Mouse (Mus musculus) gastrocnemius, adult 8-10 months (tissue): Measurements from ENCODE around the gene Atpaf2. TPM values are rescaled to one million over a fixed set of nuclear protein-coding genes. Genes with fewer than 3 reads are reported as not detected.
"Not testable (repeated sequence)": the region's sequence is repeated elsewhere in the genome, so short reads cannot be mapped to it uniquely, and the experiment has no call there.

Experiments
- DNase-seq, 2 experiments: peaks; one replicate each; pipeline ENCODE4 v3.0.0; 2022; ENCODE audit warnings: low spot score in 2 of 2
- total RNA-seq, 4 experiments: library from RNA; stranded (reverse); gene quantifications; 2 replicates each; pipeline ENCODE4 v1.2.4; 2022

Gene Atpaf2
- total RNA-seq = 10 to 100 TPM; 28.9 to 30.7 (median 30.6) TPM

DNA sequence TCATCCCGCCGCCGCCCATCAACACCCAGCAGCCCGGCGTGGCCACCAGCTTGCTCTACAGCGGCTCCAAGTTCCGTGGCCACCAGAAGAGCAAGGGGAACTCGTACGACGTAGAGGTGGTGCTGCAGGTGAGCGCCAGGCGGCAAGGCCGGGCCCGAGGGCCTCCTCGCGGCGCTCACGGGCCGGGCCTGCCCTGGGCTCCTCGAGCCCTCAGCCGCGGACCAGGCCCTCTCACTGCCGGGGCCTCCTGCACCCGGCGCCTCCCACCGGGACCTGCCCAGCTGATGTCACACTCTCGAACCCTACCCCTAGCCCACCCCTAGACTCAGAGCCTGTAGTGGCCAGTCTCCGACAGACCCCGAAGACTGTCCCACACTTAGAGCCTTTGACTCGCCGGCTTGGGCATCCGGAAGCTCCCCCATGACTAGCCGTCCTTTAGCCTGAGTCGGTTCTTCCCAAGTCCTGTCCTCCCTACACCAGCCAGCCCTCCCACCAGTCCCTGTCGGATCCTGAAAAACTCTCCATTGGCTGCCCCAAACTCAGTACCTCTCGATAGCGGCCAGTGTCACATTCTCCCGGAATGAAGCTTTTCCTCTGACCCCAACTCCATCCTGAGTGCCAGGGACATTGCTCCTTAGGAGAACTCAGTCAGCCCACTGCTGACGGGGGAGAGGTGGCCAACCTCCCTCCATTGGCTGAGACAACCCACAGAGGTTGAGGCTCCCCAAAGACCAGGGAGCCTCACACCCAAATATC lies at the start of gene Atpaf2:
TSS of gene Atpaf2 (minus strand) at position 741 of the 756 bp plus-strand sequence.
- DNase-seq = peak; percentile 4 to 16

- no peak for DNase-seq
These were observed 47.7 kb upstream of the Atpaf2 start for GRCm38 (mm10) chr11:60465943-60466380.

- no peak for DNase-seq
These were observed 39.7 kb upstream of the Atpaf2 start for GRCm38 (mm10) chr11:60457973-60458372.

DNA sequence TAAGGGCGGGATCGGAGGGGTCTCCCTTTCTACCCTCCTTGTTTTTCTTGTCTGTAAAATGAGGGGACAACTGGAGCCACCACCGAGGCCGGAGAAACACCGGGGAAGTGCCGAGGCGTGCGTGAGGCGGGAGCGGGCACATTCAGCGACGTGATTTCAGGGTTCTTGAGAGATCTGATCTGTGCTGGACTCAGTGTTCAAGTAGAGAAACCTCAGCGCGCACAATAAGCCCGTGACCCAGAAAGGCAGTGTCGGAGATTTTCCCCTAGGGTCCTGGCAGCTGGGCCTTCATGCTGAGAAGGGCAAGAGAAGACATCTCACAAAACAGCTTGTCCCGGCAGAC lies 36.5 kb upstream of the Atpaf2 start:
- DNase-seq = no peak

DNA sequence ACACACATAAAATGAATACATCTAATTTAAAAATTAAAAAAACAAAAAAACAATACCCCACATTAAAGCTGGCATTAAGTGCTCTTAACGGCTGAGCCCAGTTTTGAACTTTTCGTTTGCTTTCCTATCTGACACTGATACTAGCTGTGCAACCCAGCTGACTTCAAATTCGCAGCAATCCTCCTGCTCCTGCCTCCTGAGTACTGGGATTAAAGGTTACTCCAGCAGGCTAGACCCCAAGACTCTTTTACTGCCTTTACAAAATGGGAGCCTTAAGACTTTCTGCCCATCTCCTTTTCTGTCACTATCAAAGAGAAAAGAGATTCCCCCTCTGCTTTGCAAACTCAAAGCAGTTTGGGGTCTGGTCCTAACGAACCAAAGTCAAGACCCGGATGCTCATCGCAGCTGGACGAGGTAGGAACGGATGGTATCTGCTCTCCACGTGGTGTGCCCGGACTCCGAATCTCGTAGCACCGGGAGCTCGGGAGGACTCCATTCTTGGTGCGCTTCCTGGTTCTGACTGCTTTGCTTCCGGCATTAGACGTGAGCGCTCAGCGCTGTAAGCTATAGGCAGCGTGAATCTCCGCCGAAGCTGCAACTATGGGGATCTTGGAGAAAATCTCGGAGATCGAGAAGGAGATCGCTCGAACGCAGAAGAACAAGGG lies 36.0 kb upstream of the Atpaf2 start, which contains the start of gene Drg2:
TSS of gene Drg2 (plus strand) at position 512 of the 665 bp plus-strand sequence.
- peak; percentile 70 to 77 for DNase-seq

DNA sequence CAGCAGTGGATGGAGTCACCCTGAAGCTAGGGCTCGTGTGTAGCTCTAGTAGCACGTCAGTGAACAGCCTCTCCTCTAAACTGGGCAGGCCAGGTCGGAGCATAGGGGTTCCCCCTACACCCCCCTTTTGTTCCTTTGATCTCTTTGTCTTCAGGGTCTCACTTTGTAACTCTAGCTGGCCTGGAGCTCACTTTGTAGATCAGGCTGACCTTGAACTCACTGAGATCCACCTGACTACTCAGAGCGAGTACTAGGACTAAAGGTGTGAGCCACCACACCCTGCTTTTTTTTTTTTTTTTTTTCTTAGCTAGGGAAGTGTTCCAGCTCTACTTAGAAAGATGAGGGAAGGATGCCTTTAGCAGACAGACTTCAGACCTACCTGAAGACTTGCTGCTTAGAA lies 25.8 kb upstream of the Atpaf2 start:
- no peak for DNase-seq

- DNase-seq = no peak
These were observed 24.6 kb upstream of the Atpaf2 start for GRCm38 (mm10) chr11:60442896-60443295.

- no peak for DNase-seq
These were observed 21.9 kb upstream of the Atpaf2 start for GRCm38 (mm10) chr11:60440176-60440575.

GRCm38 (mm10) chr11:60439621-60440020 lies 21.4 kb upstream of the Atpaf2 start:
- not testable (repeated sequence) for DNase-seq

GRCm38 (mm10) chr11:60436618-60437017 lies 18.4 kb upstream of the Atpaf2 start:
- no peak for DNase-seq

DNA sequence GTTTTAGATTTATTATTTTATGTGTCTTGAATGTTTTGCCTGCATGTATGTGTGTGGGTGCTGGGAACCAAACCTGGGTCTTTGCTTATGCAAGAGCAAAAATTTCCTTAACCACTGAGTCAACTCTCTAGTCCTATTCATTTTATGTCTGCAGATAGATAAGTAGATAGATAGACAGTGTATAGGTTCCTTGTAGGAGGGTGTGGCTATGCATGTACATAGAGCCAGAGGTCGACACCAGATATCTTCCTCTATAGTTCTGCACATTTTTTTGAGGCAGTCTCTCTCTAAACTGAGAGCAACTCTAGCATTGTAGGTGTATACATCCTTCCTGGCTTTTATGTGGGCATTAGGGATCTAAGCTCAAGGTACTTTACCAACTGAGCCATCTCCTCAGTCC lies 16.9 kb upstream of the Atpaf2 start:
- no peak for DNase-seq

DNA sequence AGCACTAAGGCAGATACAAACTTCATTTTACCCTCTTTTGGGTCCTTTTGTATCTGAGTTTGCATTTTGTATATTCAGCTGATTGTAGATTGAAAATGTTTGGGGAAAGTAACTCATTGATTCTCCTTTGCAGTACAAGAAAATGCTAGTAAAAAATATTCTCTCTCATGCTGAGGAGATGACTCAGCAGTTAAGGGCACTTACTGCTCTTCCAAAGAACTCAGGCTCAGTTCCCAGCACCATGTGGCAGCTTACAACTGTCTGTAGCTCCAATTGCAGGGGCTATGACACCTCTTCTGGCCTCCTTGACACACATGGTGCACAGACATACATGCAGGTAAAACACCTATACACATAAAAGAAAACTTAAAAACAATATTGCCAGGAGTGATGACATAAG lies 15.2 kb upstream of the Atpaf2 start:
- DNase-seq = no peak

- DNase-seq = no peak
These were observed 9.4 kb upstream of the Atpaf2 start for GRCm38 (mm10) chr11:60427628-60428027.

DNA sequence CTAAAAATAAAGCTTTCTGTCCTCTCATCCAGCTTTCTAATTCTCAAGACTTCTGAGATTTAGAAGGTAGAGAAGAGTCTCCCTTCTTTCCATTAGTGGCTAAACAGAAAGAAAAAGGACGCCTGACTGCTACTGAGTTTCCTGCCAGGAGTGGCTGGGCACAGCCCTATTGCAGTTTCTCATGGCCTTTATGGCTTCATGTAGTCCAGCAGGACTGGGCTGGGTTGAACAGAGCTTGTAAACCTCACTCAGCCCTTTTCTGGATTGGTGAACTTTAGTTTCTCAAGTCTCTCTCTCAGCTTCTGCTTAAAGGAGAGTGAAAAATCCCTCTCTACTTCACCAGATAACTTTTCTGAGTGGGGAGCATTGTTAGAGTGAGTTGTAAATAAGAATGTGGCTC lies 8.2 kb upstream of the Atpaf2 start:
- DNase-seq = no peak

DNA sequence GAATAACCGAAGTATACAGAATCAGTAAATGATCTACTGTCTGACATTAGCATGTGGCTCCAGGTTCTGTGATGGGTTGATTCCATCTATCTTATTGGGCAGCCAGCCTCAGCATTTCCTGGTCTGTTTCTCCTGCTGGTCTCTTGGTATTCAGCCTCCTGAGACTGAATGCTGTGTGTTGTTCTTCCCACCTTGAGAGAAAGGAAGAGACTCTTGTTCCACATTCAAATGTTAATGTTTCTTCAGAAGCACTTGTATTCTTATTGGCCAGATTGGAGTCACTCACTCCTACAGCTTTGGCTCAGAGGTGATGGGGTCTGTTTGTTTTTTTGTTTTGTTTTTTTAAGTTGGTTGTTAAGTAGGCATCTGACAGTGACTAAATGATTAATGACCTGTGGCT lies 4.7 kb upstream of the Atpaf2 start:
- no peak for DNase-seq

GRCm38 (mm10) chr11:60422046-60422668 lies 3.9 kb upstream of the Atpaf2 start:
- no peak for DNase-seq

GRCm38 (mm10) chr11:60418473-60418803 lies 181 bp upstream of the Atpaf2 start:
- no peak for DNase-seq

DNA sequence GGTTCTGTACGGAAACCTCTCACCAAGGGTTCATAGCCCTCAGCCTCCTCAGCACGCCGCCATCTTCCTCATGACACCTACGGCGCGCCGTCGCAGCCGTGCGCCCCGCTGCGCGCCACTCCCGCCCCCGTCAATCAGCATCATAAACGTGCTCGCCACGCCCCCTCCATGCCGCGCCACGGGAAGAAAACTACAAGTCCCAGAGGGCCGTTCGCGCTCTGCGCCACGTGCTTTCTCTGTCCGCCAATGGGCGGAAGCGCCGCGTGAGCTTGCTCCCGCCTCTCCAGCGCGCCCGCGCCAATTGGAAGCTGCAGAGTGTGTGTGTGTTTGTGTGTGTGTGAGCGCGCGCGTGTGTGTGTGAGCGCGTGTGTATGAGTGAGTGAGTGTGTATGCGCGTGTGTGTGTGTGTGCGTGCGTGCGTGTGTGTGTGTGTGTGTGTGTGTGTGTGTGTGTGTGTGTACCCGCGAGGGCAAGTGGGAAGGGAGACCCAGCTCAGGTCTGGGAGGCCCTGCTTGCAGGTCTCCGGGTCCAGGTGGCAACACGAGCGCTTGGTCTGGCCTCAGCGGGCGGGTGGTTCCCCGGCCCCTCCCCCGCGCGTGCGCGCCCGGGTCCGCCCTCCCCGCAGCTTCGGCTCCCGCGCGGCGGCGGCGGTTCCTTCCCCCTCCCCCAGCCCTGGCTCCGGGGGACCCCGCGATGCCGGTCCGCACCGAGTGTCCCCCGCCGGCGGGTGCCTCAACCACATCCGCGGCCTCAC lies 1.1 kb downstream of the Atpaf2 start, which contains the start of gene Gid4:
TSS of gene Gid4 (plus strand) at position 183 of the 754 bp plus-strand sequence.
- peak; percentile 98 to 99 for DNase-seq

DNA sequence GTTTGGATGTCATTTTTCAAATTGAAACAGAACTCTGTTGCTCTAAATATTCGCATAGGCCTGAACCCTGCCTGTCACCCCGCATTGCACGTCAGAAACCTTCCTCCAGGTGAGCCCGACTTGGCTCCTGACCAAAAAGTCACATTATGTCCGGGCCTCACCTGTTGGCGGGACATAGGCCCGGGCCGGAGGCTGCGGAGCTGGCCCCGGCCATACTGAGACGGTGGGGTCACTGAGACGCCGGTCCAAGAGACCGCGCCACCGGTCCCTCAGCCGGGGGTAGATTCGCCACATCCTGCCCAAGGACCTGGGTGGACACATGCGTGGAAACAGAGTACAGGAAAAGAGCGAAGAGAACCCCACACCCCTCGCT lies 1.7 kb downstream of the Atpaf2 start:
- DNase-seq = no peak

- no peak for DNase-seq
These were observed 5.3 kb downstream of the Atpaf2 start for GRCm38 (mm10) chr11:60412921-60413320.

GRCm38 (mm10) chr11:60412173-60412572 lies 6.1 kb downstream of the Atpaf2 start:
- DNase-seq = peak; percentile 20 to 24

- DNase-seq = no peak
These were observed 11.7 kb downstream of the Atpaf2 start for GRCm38 (mm10) chr11:60406606-60407005.
